Mouse (Mus musculus) liver, embryonic 13.5 days (tissue): ENCODE results near the gene Pisd. TPM values are rescaled to one million over a fixed set of nuclear protein-coding genes. Genes with fewer than 3 reads are reported as not detected.

Experiments used
- ATAC-seq: fragments of 200-750 bp; cut with Nextera tagmentation; 2 replicates; pipeline ENCODE4 v1.8.0; 2017; ENCODE audit warnings: low read depth, mild to moderate bottlenecking, moderate number of reproducible peaks, moderate library complexity
- DNase-seq: peaks from one replicate; pipeline ENCODE4 v3.0.0; 2022
- H3K27ac ChIP-seq: fragments of 300-500 bp; sonication (generic); 2 replicates; pipeline ENCODE4 v1.5.1; 2015; ENCODE audit warnings: moderate library complexity, mild to moderate bottlenecking, inconsistent platforms
- H3K27me3 ChIP-seq: fragments of 300-500 bp; sonication (generic); 2 replicates; pipeline ENCODE4 v1.6.1; 2015; ENCODE audit warnings: mild to moderate bottlenecking, inconsistent platforms
- H3K36me3 ChIP-seq: fragments of 300-500 bp; sonication (generic); 2 replicates; pipeline ENCODE4 v1.6.1; 2015; ENCODE audit warnings: mild to moderate bottlenecking, inconsistent platforms
- H3K4me1 ChIP-seq: fragments of 300-500 bp; sonication (generic); replicated peaks from 2 replicates; pipeline ENCODE4 v1.6.1; 2015; ENCODE audit warnings: inconsistent platforms
- H3K4me2 ChIP-seq: fragments of 300-500 bp; sonication (generic); 2 replicates; pipeline ENCODE4 v1.6.1; 2015; ENCODE audit warnings: inconsistent platforms, mild to moderate bottlenecking, moderate library complexity
- H3K4me3 ChIP-seq: fragments of 300-500 bp; sonication (generic); replicated peaks from 2 replicates; pipeline ENCODE4 v1.5.1; 2015; ENCODE audit warnings: mild to moderate bottlenecking, inconsistent platforms
- H3K9ac ChIP-seq: fragments of 300-500 bp; sonication (generic); 2 replicates; pipeline ENCODE4 v1.6.1; 2015; ENCODE audit warnings: mild to moderate bottlenecking, inconsistent platforms
- H3K9me3 ChIP-seq: fragments of 300-500 bp; sonication (generic); replicated peaks from 2 replicates; pipeline ENCODE4 v1.6.1; 2016; ENCODE audit warnings: inconsistent platforms
- WGBS: fragments of 180-500 bp; shearing (Covaris S2); methylation state at CpG from one replicate; pipeline ENCODE4 v1.1.7; 2015; ENCODE audit not compliant: insufficient replicate concordance; 5-methylcytosine and 5-hydroxymethylcytosine counted together
- polyA plus RNA-seq: library from polyadenylated mRNA; unstranded; fragments of >200 nt; fragmentation: Nextera tagmentation; extraction: Ambion mirVana; gene quantifications from 2 replicates; pipeline ENCODE4 v1.2.1, GENCODE M21; 2015

Gene Pisd
- polyA plus RNA-seq, 1 experiment from 2014 or later = 35.2 TPM

DNA sequence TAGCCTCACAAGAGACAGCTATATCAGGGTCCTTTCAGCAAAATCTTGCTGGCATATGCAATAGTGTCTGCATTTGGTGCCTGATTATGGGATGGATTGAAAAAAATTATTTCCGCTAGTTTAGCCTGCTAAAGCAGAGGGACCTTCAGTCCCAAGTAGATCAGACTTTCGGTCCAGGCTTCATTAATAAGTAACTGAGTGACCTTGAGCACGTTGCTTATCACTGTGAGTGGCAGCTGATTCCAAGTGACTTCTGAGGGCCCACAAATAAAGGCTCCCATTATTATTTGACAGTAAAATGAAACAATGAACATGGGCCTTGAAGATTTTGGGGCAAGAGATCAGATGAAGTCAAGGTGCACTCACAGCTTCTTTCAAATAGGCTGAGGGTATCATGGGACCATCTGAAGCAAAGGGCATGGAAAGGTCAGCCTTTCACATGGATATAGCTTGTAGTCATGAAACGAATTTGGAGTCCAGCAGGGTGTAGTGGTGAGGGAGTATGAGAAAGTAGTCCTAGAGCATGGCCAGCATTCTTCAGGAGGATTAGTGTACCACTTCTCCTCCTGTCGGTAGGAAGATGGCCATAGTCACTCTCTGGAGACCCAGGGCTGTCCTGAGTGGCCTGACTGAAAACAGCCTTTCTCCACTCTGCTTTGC lies 88.1 kb downstream of the Pisd start:
- H3K27me3 ChIP-seq = no peaks in the 10 kb centered on the region
- 63% methylated on average over 5 of the region's 5 CpGs for WGBS
- no peak for DNase-seq
- H3K27ac ChIP-seq = peak overlapping the region; percentile 29
- no peak overlapping the region for H3K9ac ChIP-seq
- H3K36me3 ChIP-seq = no peaks in the 10 kb centered on the region
- no peak overlapping the region for H3K4me3 ChIP-seq
- ATAC-seq = no peak
- H3K4me2 ChIP-seq = no peak overlapping the region
- H3K9me3 ChIP-seq = no peaks in the 10 kb centered on the region
- no peaks in the 10 kb centered on the region for H3K4me1 ChIP-seq

DNA sequence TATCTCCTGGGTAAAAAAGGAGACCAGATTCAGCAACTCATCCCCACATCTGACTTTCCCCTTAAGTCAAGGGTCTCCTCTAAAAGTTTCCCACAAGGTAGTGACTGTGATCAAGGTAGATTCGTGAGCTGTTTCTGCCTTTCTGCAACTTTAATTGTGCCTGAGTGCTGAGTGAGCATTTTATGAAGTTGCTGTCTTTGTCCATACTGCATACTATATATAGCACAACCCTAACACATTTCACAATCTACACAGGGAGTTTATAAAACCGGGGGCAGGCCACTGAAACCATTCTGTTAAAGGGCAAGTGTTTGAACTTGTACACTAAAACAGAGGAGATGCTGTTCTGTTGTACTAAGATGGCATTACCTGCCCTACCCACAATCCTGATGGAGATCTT lies 92.0 kb downstream of the Pisd start:
- H3K27ac ChIP-seq = no peak overlapping the region
- DNase-seq = no peak
- no peak overlapping the region for H3K4me3 ChIP-seq
- no peaks in the 10 kb centered on the region for H3K4me1 ChIP-seq
- H3K27me3 ChIP-seq = no peaks in the 10 kb centered on the region
- 39% methylated on average over 2 of the region's 2 CpGs for WGBS
- no peak overlapping the region for H3K4me2 ChIP-seq
- no peak overlapping the region for H3K9ac ChIP-seq
- H3K36me3 ChIP-seq = no peaks in the 10 kb centered on the region
- H3K9me3 ChIP-seq = no peaks in the 10 kb centered on the region
- ATAC-seq = no peak

Other genes starting within 250 kb of the Pisd start
- gene Yes1, start 174.5 kb downstream of the Pisd start, polyA plus RNA-seq = 5.4 and 6.8 TPM in 2 replicates
- gene Gm20671, start 41.5 kb upstream of the Pisd start, polyA plus RNA-seq = not detected in 2 replicates
- 7.7 and 8.6 TPM in 2 replicates for gene Prr14l, start 68.6 kb upstream of the Pisd start, polyA plus RNA-seq
- gene Depdc5, start 78.1 kb upstream of the Pisd start, polyA plus RNA-seq = 7.4 and 9.7 TPM in 2 replicates
- gene Ywhah, start 233.2 kb upstream of the Pisd start, polyA plus RNA-seq = 248 and 292 TPM in 2 replicates